Mouse (Mus musculus) monocyte, adult 2 months (primary cell): ENCODE measurements around the gene B830017H08Rik.

Experiments used
- DNase-seq, 2 experiments: peaks; one replicate each; pipeline ENCODE4 v3.0.0; 2022; ENCODE audit warnings: low spot score in 2 of 2, low read depth in 1 of 2

B830017H08Rik gene

GRCm38 (mm10) chr16:17832821-17833220 lies at the start of gene B830017H08Rik:
Gene B830017H08Rik (plus strand): TSS chr16:17833121.
- no peak for DNase-seq

GRCm38 (mm10) chr16:17785337-17785736 lies 47.6 kb upstream of the B830017H08Rik start:
- no peak for DNase-seq

- DNase-seq: no peak
Measured at GRCm38 (mm10) chr16:17792728-17793127, 40.2 kb upstream of the B830017H08Rik start.

- DNase-seq: no peak
Measured at GRCm38 (mm10) chr16:17794047-17794446, 38.9 kb upstream of the B830017H08Rik start.

- DNase-seq: no peak
Measured at GRCm38 (mm10) chr16:17795643-17796042, 37.3 kb upstream of the B830017H08Rik start.

- DNase-seq: no peak
Measured at GRCm38 (mm10) chr16:17796519-17796918, 36.4 kb upstream of the B830017H08Rik start.

- DNase-seq: no peak
Measured at GRCm38 (mm10) chr16:17796971-17797811, 35.7 kb upstream of the B830017H08Rik start, which contains the start of gene Scarf2. Gene Scarf2 (plus strand): TSS chr16:17797282.

GRCm38 (mm10) chr16:17797812-17798311 lies 35.1 kb upstream of the B830017H08Rik start:
- no peak for DNase-seq

- DNase-seq: no peak
Measured at GRCm38 (mm10) chr16:17798321-17799180, 34.4 kb upstream of the B830017H08Rik start.

GRCm38 (mm10) chr16:17799584-17799983 lies 33.3 kb upstream of the B830017H08Rik start:
- DNase-seq: no peak

GRCm38 (mm10) chr16:17801777-17802455 lies 31.0 kb upstream of the B830017H08Rik start:
- DNase-seq: no peak

- DNase-seq: no peak
Measured at GRCm38 (mm10) chr16:17802456-17802838, 30.5 kb upstream of the B830017H08Rik start.

GRCm38 (mm10) chr16:17802839-17803674 lies 29.9 kb upstream of the B830017H08Rik start:
- no peak for DNase-seq

GRCm38 (mm10) chr16:17803675-17804448 lies 29.1 kb upstream of the B830017H08Rik start:
- no peak for DNase-seq

- DNase-seq: no peak
Measured at GRCm38 (mm10) chr16:17804449-17804912, 28.4 kb upstream of the B830017H08Rik start.

- no peak for DNase-seq
Measured at GRCm38 (mm10) chr16:17804982-17805381, 27.9 kb upstream of the B830017H08Rik start.

GRCm38 (mm10) chr16:17806581-17807191 lies 26.2 kb upstream of the B830017H08Rik start:
- DNase-seq: no peak

GRCm38 (mm10) chr16:17807192-17808009 lies 25.5 kb upstream of the B830017H08Rik start:
- DNase-seq: peak in 1 of 2 experiments; percentile 46
